Mouse (Mus musculus): ENCODE results near the gene Lpar1. TPM values are rescaled to one million over a fixed set of nuclear protein-coding genes. Genes with fewer than 3 reads are reported as not detected.

Lpar1 gene
- total RNA-seq, 1 experiment from 2014 or later = 1.1 TPM

DNA sequence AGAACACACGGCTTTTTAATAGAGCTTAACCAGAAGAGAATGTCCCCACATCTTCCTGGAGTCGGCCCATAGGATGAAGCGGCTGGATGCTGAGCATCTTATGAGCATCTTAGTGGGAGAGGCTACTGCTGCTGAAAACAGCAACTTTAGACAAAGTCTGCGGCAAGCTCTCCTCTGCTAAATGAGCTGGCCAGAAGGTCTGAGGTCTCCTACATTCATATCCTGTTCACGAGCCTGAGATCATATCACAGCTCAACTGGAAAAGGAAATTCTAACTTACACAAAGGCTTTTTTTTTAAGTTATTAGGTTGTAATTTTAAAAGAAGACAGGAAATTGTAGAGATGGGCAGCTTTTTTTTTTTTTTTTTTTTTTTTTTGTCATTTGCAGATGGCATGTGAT is 33.2 kb downstream of the Lpar1 start:
- no peak for ATAC-seq (replicated peaks in 1 of 2; ENCODE audit: insufficient read depth in 1 of 2, low FRiP score in 2 of 2, low TSS enrichment in 1 of 2, low read depth in 1 of 2, poor library complexity in 2 of 2, severe bottlenecking in 2 of 2)

DNA sequence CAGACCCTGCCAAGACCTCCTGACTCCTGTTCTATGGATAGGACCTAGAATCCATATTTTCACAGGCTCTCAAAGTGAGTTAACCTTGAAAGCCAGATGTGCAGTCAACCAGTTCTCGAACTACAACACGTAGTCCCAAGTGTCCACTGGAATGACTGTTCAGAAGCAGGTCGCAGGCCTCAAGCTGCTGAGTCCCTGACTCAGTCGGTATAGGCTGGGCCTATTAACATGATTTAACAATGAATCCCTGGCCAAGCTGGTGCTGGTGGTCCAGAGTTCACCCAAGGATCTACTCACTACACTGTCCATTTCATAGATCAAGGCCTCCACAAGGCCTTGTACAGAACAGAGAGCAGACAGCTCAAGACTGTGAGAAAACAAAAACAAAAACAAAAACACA is 33.8 kb downstream of the Lpar1 start:
- no peak for ATAC-seq (replicated peaks in 1 of 2; ENCODE audit: insufficient read depth in 1 of 2, low FRiP score in 2 of 2, low TSS enrichment in 1 of 2, low read depth in 1 of 2, poor library complexity in 2 of 2, severe bottlenecking in 2 of 2)

GRCm38 (mm10) chr4:58518215-58518988 is 35.3 kb downstream of the Lpar1 start:
- ATAC-seq (replicated peaks in 1 of 2; ENCODE audit: insufficient read depth in 1 of 2, low FRiP score in 2 of 2, low TSS enrichment in 1 of 2, low read depth in 1 of 2, poor library complexity in 2 of 2, severe bottlenecking in 2 of 2) = no peak

DNA sequence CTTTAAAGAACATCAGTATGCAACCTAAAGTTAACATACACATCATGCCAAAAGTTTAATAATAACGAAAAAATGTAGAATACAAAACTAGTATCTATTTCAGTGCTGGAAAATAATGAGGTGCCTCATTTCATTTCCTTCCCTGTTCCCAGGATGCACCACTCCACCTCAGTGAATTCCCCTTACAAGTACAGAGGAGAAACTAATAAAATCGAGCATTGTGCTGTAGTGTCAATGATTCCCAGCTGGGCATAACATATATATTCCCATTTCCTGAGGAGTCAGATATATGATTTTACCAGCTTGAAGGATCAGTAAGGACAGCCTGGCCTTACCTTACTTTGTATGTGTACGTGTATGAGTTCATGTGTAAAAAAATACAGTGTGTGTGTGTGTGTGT is 36.9 kb downstream of the Lpar1 start:
- no peak for ATAC-seq (replicated peaks in 1 of 2; ENCODE audit: insufficient read depth in 1 of 2, low FRiP score in 2 of 2, low TSS enrichment in 1 of 2, low read depth in 1 of 2, poor library complexity in 2 of 2, severe bottlenecking in 2 of 2)

DNA sequence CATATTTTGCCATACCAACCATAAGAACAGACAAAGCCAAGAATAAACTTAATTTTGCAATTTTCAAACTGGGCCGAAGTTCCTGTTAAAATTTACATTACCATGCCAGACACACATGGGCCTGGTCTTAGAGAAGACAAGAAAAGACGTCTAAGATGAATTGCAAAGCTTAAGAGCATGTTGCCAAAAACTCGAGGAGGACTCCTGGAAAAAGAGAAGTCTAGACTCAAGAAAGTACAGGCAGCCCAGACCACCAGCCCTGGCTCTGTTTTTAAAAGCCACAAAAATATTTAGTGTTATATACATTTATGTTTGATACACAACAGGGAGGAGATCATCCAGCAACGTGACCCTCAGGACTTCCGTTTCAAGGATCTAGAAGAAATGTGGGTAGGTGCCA is 37.5 kb downstream of the Lpar1 start:
- ATAC-seq (replicated peaks in 1 of 2; ENCODE audit: insufficient read depth in 1 of 2, low FRiP score in 2 of 2, low TSS enrichment in 1 of 2, low read depth in 1 of 2, poor library complexity in 2 of 2, severe bottlenecking in 2 of 2) = no peak

- no peak for ATAC-seq (replicated peaks in 1 of 2; ENCODE audit: insufficient read depth in 1 of 2, low FRiP score in 2 of 2, low TSS enrichment in 1 of 2, low read depth in 1 of 2, poor library complexity in 2 of 2, severe bottlenecking in 2 of 2)
Observed at GRCm38 (mm10) chr4:58511554-58511953, 42.1 kb downstream of the Lpar1 start.

DNA sequence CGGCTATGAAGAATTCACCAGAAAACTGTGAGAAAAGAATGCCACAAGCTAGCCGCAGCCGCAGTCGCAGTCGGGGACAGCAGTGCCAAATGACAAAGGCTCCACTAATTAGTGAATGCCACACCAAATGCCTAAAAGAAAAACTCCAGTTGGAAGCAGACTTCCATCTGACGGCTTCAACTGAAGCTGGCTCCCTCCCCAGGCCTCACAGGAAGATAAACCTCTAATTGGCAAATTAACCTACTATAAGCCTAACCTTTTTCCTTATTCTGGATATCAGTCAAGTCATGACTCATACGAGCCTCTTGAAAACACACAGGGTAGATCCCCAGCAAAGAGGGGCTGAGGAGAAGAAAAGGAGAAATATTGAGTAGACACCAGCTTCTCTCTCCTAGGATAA is 44.9 kb downstream of the Lpar1 start:
- no peak for ATAC-seq (replicated peaks in 1 of 2; ENCODE audit: insufficient read depth in 1 of 2, low FRiP score in 2 of 2, low TSS enrichment in 1 of 2, low read depth in 1 of 2, poor library complexity in 2 of 2, severe bottlenecking in 2 of 2)

DNA sequence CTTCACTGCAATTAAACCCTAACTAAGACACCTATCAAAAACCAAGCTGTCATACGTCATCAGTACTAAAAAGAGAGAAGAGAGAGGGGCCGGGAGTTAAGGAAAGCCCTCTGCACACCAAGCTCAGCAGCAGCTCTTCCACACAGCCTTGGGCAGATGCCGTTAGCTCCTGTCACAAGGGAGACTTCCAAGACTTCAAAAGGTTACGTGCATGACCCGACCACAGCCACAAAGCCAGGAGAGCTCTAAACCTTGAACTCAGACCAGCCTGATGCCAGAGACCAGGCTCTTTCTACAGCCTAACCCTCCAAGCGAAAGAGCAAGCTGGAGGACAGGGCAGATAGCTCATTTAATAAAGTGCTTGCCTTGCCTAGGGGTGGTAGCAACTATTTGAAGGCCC is 46.2 kb downstream of the Lpar1 start:
- no peak for ATAC-seq (replicated peaks in 1 of 2; ENCODE audit: insufficient read depth in 1 of 2, low FRiP score in 2 of 2, low TSS enrichment in 1 of 2, low read depth in 1 of 2, poor library complexity in 2 of 2, severe bottlenecking in 2 of 2)

DNA sequence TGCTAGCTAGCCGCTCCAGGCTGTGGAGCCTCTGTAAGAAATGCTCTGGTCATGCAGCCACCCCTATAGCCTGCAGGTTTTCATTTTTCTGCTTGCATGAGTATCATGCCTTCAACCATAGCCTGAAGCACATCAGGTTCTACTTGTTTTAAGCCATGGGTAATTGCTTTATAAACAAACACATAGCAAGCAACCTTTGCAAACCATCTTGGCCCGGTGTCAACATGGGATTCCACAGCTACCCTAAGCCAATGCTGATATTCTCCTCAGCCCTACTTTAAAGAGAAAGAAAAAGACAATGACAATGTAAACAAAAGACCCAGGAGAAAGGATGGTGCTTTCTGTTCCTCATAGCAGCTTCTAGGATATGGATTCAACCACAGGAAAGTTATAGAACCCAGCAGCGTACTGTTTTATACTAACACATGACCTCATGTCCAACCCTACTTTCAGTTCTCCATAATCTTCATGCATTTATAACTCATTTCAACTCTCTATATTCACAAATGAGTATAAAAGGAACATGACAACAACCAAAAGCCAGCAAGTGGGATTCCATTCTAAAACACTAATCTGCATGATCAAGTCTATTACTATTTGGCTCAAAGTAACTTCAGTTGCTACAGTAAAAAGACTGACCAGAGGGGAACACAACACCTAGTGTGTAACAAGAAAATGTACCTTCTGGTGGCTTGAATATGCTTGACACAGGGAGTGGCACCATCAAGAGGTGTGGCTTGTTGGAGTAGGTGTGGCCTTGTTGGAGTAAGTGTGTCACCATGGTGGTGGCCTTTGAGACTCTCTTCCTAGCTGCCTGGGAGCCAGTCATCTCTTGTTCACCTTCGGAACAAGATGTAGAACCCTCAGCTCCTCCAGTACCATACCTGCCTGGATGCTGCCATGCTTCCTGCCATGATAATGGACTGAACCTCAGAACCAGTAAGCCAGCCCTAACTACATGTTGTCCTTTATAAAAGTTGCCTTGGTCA is 46.9 kb downstream of the Lpar1 start:
- ATAC-seq (replicated peaks in 1 of 2; ENCODE audit: insufficient read depth in 1 of 2, low FRiP score in 2 of 2, low TSS enrichment in 1 of 2, low read depth in 1 of 2, poor library complexity in 2 of 2, severe bottlenecking in 2 of 2) = no peak

- ATAC-seq (replicated peaks in 1 of 2; ENCODE audit: insufficient read depth in 1 of 2, low FRiP score in 2 of 2, low TSS enrichment in 1 of 2, low read depth in 1 of 2, poor library complexity in 2 of 2, severe bottlenecking in 2 of 2) = no peak
Observed at GRCm38 (mm10) chr4:58504250-58504649, 49.4 kb downstream of the Lpar1 start.

GRCm38 (mm10) chr4:58501012-58501777 is 52.5 kb downstream of the Lpar1 start:
- ATAC-seq (replicated peaks in 1 of 2; ENCODE audit: insufficient read depth in 1 of 2, low FRiP score in 2 of 2, low TSS enrichment in 1 of 2, low read depth in 1 of 2, poor library complexity in 2 of 2, severe bottlenecking in 2 of 2) = no peak

- no peak for ATAC-seq (replicated peaks in 1 of 2; ENCODE audit: insufficient read depth in 1 of 2, low FRiP score in 2 of 2, low TSS enrichment in 1 of 2, low read depth in 1 of 2, poor library complexity in 2 of 2, severe bottlenecking in 2 of 2)
Observed at GRCm38 (mm10) chr4:58499831-58500230, 53.9 kb downstream of the Lpar1 start.

DNA sequence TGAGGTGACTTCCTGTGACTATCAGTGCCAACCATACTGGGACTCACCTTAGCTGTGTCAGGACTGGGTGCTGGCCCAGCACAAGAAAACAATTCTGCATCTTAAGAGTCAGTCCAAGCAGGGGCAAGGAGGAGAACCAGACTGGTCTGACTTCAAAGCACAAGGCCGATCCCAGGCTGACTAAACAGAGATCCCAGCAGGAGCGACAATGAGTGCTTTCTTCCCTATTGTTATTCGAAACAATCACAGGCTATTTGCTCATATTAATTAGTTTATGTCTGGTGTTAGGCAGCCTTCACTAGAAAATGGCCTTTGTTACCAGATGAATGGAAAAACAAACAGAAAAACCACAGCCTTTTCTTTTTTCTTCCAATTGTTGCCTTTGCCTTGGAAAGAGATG is 54.5 kb downstream of the Lpar1 start:
- no peak for ATAC-seq (replicated peaks in 1 of 2; ENCODE audit: insufficient read depth in 1 of 2, low FRiP score in 2 of 2, low TSS enrichment in 1 of 2, low read depth in 1 of 2, poor library complexity in 2 of 2, severe bottlenecking in 2 of 2)

DNA sequence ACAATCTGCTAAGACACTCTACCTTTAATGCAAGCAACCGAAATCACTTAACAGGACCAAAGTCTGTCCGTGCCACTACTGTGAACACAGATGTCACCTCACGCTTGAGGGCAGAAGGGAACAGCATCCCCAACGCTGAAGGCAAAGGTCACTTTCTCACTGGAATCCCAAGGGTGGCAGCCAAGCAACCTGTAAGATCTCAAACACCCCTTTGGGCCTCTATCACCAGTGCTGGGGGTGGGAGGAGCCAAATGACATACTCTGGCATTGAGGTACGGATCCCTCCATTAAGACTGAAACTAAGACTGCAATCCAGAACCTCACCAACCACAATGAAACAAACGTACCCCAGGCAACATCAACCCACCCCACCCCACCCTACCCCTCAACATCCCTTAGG is 55.0 kb downstream of the Lpar1 start:
- no peak for ATAC-seq (replicated peaks in 1 of 2; ENCODE audit: insufficient read depth in 1 of 2, low FRiP score in 2 of 2, low TSS enrichment in 1 of 2, low read depth in 1 of 2, poor library complexity in 2 of 2, severe bottlenecking in 2 of 2)

GRCm38 (mm10) chr4:58497284-58497683 is 56.4 kb downstream of the Lpar1 start:
- no peak for ATAC-seq (replicated peaks in 1 of 2; ENCODE audit: insufficient read depth in 1 of 2, low FRiP score in 2 of 2, low TSS enrichment in 1 of 2, low read depth in 1 of 2, poor library complexity in 2 of 2, severe bottlenecking in 2 of 2)

GRCm38 (mm10) chr4:58496743-58497142 is 57.0 kb downstream of the Lpar1 start:
- no peak for ATAC-seq (replicated peaks in 1 of 2; ENCODE audit: insufficient read depth in 1 of 2, low FRiP score in 2 of 2, low TSS enrichment in 1 of 2, low read depth in 1 of 2, poor library complexity in 2 of 2, severe bottlenecking in 2 of 2)

- no peak for ATAC-seq (replicated peaks in 1 of 2; ENCODE audit: insufficient read depth in 1 of 2, low FRiP score in 2 of 2, low TSS enrichment in 1 of 2, low read depth in 1 of 2, poor library complexity in 2 of 2, severe bottlenecking in 2 of 2)
Observed at GRCm38 (mm10) chr4:58491742-58492141, 62.0 kb downstream of the Lpar1 start.

GRCm38 (mm10) chr4:58490374-58490773 is 63.3 kb downstream of the Lpar1 start:
- ATAC-seq (replicated peaks in 1 of 2; ENCODE audit: insufficient read depth in 1 of 2, low FRiP score in 2 of 2, low TSS enrichment in 1 of 2, low read depth in 1 of 2, poor library complexity in 2 of 2, severe bottlenecking in 2 of 2) = no peak
